Mouse (Mus musculus): Measurements from ENCODE around the gene Mettl8. TPM values are rescaled to one million over a fixed set of nuclear protein-coding genes. Genes with fewer than 3 reads are reported as not detected.

The Mettl8 gene
- polyA plus RNA-seq, 1 experiment from 2014 or later = 14.9 TPM

DNA sequence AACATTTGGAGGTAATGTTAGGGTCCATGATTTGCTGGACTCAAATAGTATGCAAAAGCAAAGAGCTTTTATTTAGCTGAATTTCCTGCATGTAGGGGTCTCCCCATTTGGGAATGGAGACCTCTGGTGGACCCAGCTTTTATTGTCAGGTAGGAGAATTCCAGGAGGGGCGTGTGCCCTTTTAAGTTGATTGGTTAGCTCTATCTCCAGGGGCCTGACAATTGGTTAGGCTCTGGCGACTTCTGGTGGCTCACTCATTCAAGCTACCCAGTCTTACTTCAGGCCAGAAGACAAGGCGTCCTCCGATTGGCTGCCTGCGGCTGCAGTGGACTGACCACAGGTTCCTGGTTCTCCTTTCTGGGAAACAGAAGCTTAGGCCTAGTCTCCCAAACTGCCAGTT lies 28.6 kb downstream of the Mettl8 start:
- ATAC-seq (replicated peaks; ENCODE audit: low FRiP score, low TSS enrichment, low read depth) (peak; percentile 66; the same call in 1 of the 2 replicates), DNase-seq (ENCODE audit: low spot score) (no peak)
- Histone ChIP-seq H3K36me3 (ENCODE audit: control insufficient read depth, insufficient read depth, low read length) (no peaks in the 10 kb centered on the region), H3K9ac (ENCODE audit: low read length) (no peak overlapping the region), H3K9me3 (ENCODE audit: control insufficient read depth, low read length) (no peaks in the 10 kb centered on the region), H3K27me3 (replicated peaks; ENCODE audit: control insufficient read depth, insufficient read depth, low read length) (no peaks in the 10 kb centered on the region), H3K4me2 (ENCODE audit: low read length) (no peak overlapping the region), H3K27ac (ENCODE audit: low read depth) (no peak overlapping the region), H3K4me3 (ENCODE audit: low read depth, low read length) (no peak overlapping the region), H3K4me1 (replicated peaks; ENCODE audit: control insufficient read depth, insufficient read depth, low read length) (no peaks in the 10 kb centered on the region; the same call in 1 of the 2 replicates)
- 44% methylated on average over 5 of the region's 5 CpGs for WGBS

DNA sequence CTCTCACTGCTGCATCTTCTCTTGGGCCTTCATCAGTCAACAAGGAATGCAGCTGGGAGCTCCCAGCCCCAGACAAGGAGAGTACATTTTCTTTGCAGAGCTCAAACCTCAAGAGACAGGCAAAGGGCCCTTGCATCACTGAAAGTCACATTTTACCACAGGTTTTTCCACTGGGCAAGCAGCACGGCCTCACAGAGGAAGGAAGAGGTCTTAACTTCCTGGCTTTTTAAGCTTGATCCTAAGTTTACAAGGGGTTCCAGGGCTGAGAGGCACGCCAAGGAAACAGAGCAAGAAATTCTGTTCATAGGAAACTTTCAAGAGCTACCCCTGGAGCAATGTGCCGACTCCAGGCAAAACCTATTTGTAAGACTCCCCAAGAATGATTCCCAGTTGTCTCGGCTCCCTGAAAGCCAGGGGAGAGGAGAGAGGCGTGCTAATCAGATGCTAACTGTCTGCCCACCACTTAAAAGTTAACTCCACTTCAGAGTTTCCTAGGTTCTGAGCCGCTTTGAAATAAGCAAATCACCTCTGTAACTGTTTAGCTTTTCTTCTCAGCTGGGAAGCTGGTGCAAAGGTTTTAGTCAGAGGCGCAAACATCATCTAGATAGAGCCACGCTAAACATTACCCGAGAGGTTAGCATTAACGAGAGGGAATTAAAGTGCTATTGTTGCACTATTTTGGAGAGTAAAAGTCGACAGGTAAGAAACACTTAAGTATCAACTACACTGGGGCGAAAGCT lies 29.6 kb downstream of the Mettl8 start:
- Histone ChIP-seq H3K4me2 (ENCODE audit: low read length) (no peak overlapping the region), H3K27me3 (replicated peaks; ENCODE audit: control insufficient read depth, insufficient read depth, low read length) (no peaks in the 10 kb centered on the region), H3K9ac (ENCODE audit: low read length) (no peak overlapping the region), H3K9me3 (ENCODE audit: control insufficient read depth, low read length) (no peaks in the 10 kb centered on the region), H3K4me3 (ENCODE audit: low read depth, low read length) (no peak overlapping the region), H3K36me3 (ENCODE audit: control insufficient read depth, insufficient read depth, low read length) (no peaks in the 10 kb centered on the region), H3K4me1 (replicated peaks; ENCODE audit: control insufficient read depth, insufficient read depth, low read length) (no peaks in the 10 kb centered on the region; the same call in 1 of the 2 replicates), H3K27ac (ENCODE audit: low read depth) (no peak overlapping the region)
- 43% methylated on average over 12 of the region's 12 CpGs for WGBS
- ATAC-seq (replicated peaks; ENCODE audit: low FRiP score, low TSS enrichment, low read depth) = no peak
- no peak for DNase-seq (ENCODE audit: low spot score)

DNA sequence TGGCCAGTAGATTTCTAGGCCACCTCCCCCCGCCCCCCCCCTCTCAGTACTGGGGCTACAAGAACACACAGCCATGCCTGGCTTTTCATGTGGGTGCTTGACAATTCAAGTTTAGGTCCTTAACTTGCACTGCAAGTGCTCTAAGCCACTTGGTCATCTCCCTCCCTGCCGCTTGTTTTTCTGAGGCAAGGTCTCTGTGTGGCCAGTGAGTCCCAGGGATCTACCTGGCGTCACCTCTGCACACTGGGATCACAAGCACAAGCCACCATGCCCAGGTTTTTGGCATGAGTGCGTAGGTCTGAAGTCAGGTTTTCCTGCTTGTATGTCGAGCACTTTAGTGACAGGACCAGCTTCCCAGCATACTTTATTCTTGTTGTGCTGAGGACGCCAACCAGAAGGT lies 31.4 kb downstream of the Mettl8 start:
- no peaks in the 10 kb centered on the region for H3K27me3 ChIP-seq (replicated peaks; ENCODE audit: control insufficient read depth, insufficient read depth, low read length)
- no peak overlapping the region for H3K4me3 ChIP-seq (ENCODE audit: low read depth, low read length)
- H3K9ac ChIP-seq (ENCODE audit: low read length) = no peak overlapping the region
- no peak overlapping the region for H3K27ac ChIP-seq (ENCODE audit: low read depth)
- no peaks in the 10 kb centered on the region for H3K9me3 ChIP-seq (ENCODE audit: control insufficient read depth, low read length)
- H3K4me2 ChIP-seq (ENCODE audit: low read length) = no peak overlapping the region
- ATAC-seq (replicated peaks; ENCODE audit: low FRiP score, low TSS enrichment, low read depth) (no peak), DNase-seq (ENCODE audit: low spot score) (no peak)
- no peaks in the 10 kb centered on the region for H3K36me3 ChIP-seq (ENCODE audit: control insufficient read depth, insufficient read depth, low read length)
- 88% methylated on average over 6 of the region's 6 CpGs for WGBS
- no peaks in the 10 kb centered on the region; the same call in 1 of the 2 replicates for H3K4me1 ChIP-seq (replicated peaks; ENCODE audit: control insufficient read depth, insufficient read depth, low read length)

DNA sequence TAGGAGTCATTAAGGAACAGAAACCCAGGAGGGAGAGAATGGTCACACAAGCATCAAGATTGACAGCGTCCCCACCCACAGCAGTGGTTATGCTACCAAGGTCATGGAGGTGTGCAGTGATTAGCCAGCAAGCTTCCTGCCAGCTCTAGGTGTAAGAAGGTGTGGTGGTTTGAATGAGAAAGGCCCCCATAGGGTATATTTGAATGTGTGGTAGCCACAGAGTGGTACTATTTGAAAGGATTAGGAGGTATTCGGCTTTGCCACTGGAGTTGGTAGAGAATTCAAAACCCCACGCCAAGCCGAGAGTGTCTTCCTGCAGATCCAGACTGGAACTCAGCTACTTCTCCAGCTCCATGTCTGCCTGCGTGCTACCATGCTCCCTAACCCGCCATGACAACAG lies 32.4 kb downstream of the Mettl8 start:
- Histone ChIP-seq H3K9me3 (ENCODE audit: control insufficient read depth, low read length) (no peaks in the 10 kb centered on the region), H3K4me2 (ENCODE audit: low read length) (no peak overlapping the region), H3K9ac (ENCODE audit: low read length) (no peak overlapping the region), H3K4me1 (replicated peaks; ENCODE audit: control insufficient read depth, insufficient read depth, low read length) (no peaks in the 10 kb centered on the region; the same call in 1 of the 2 replicates), H3K36me3 (ENCODE audit: control insufficient read depth, insufficient read depth, low read length) (no peaks in the 10 kb centered on the region), H3K27ac (ENCODE audit: low read depth) (no peak overlapping the region), H3K4me3 (ENCODE audit: low read depth, low read length) (no peak overlapping the region), H3K27me3 (replicated peaks; ENCODE audit: control insufficient read depth, insufficient read depth, low read length) (no peaks in the 10 kb centered on the region)
- 97% methylated on average over 6 of the region's 6 CpGs for WGBS
- ATAC-seq (replicated peaks; ENCODE audit: low FRiP score, low TSS enrichment, low read depth) = no peak
- DNase-seq (ENCODE audit: low spot score) = no peak

DNA sequence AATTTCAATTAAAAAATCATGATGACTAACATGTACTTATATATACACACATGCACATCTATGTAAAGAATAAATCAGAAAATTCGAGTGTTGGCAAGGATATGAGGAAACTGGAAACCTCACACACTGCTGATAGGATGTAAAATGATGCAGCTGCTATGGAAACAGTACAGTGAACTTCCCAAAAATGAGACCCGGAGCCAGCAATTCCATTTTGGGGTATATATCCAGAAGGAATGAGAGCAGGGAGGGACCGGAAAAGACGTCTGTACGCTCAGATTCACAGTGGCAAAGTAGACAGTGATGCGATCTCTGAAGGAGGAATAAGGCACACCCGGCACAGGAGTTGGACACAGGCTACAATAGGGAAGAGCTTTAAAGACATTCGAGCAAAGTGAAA lies 34.7 kb downstream of the Mettl8 start:
- Histone ChIP-seq H3K27me3 (replicated peaks; ENCODE audit: control insufficient read depth, insufficient read depth, low read length) (no peaks in the 10 kb centered on the region), H3K4me1 (replicated peaks; ENCODE audit: control insufficient read depth, insufficient read depth, low read length) (no peaks in the 10 kb centered on the region; the same call in 1 of the 2 replicates), H3K4me2 (ENCODE audit: low read length) (no peak overlapping the region), H3K4me3 (ENCODE audit: low read depth, low read length) (no peak overlapping the region), H3K9me3 (ENCODE audit: control insufficient read depth, low read length) (no peaks in the 10 kb centered on the region), H3K36me3 (ENCODE audit: control insufficient read depth, insufficient read depth, low read length) (no peaks in the 10 kb centered on the region), H3K9ac (ENCODE audit: low read length) (no peak overlapping the region), H3K27ac (ENCODE audit: low read depth) (no peak overlapping the region)
- ATAC-seq (replicated peaks; ENCODE audit: low FRiP score, low TSS enrichment, low read depth) (no peak), DNase-seq (ENCODE audit: low spot score) (no peak)
- 90% methylated on average over 8 of the region's 8 CpGs for WGBS

DNA sequence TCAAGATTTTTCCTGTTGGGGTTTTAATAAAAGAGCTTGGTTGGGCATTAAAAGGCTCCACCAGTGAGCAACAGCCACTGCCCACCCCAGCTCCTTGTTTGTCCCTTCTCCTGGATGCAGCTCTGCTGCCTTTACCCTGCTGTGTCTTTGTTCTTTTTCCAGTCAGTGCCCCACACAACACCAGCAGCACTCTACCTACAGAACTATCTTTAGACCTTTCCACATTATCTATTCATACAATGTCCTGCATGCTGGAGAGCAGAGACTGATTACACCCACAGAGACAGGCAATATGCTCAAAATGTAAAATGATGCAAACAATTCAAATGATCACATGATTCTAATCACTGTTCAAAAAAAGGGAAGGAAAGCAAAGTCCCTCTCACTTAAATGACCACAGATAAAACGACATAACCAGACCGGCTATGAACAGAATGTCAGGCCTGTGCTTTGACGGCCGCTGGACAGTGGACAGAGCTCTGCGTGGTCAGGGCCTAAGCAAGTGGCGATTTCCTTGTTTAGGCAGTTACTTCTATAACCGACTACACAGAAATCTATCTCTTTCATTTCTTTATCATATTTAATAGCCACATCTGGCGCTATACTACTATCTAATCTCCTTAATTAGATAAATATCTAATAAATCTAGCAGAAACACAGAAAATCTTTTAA lies 35.5 kb downstream of the Mettl8 start:
- no peak for ATAC-seq (replicated peaks; ENCODE audit: low FRiP score, low TSS enrichment, low read depth)
- Histone ChIP-seq H3K4me2 (ENCODE audit: low read length) (no peak overlapping the region), H3K27ac (ENCODE audit: low read depth) (no peak overlapping the region), H3K36me3 (ENCODE audit: control insufficient read depth, insufficient read depth, low read length) (no peaks in the 10 kb centered on the region), H3K4me3 (ENCODE audit: low read depth, low read length) (no peak overlapping the region), H3K9ac (ENCODE audit: low read length) (no peak overlapping the region), H3K9me3 (ENCODE audit: control insufficient read depth, low read length) (no peaks in the 10 kb centered on the region), H3K27me3 (replicated peaks; ENCODE audit: control insufficient read depth, insufficient read depth, low read length) (no peaks in the 10 kb centered on the region), H3K4me1 (replicated peaks; ENCODE audit: control insufficient read depth, insufficient read depth, low read length) (no peaks in the 10 kb centered on the region)
- WGBS = 77% methylated on average over 8 of the region's 8 CpGs
- no peak for DNase-seq (ENCODE audit: low spot score)

DNA sequence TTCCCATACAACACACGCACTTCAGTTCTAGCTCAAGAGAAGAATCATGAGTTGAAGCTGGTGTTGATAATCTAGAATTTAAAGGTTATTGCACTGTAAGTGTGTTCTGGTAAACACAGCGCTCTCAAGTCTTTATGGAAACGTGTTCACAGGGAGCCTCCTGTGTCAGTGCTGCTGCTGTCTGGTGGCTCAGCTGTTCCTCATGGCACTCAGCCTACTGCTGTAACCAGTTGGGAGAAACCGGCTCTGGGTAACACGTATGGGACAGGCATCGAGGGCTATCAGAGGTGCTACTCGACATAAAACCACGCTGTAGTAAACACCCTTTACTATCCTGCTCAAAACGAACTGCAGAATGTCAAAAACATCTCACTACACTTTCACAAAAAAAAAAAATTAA lies 36.1 kb downstream of the Mettl8 start:
- Histone ChIP-seq H3K27ac (ENCODE audit: low read depth) (no peak overlapping the region), H3K27me3 (replicated peaks; ENCODE audit: control insufficient read depth, insufficient read depth, low read length) (no peaks in the 10 kb centered on the region), H3K36me3 (ENCODE audit: control insufficient read depth, insufficient read depth, low read length) (no peaks in the 10 kb centered on the region), H3K4me2 (ENCODE audit: low read length) (no peak overlapping the region), H3K4me3 (ENCODE audit: low read depth, low read length) (no peak overlapping the region), H3K4me1 (replicated peaks; ENCODE audit: control insufficient read depth, insufficient read depth, low read length) (no peaks in the 10 kb centered on the region), H3K9me3 (ENCODE audit: control insufficient read depth, low read length) (no peaks in the 10 kb centered on the region), H3K9ac (ENCODE audit: low read length) (no peak overlapping the region)
- ATAC-seq (replicated peaks; ENCODE audit: low FRiP score, low TSS enrichment, low read depth) (no peak), DNase-seq (ENCODE audit: low spot score) (no peak)
- 66% methylated on average over 9 of the region's 9 CpGs for WGBS

DNA sequence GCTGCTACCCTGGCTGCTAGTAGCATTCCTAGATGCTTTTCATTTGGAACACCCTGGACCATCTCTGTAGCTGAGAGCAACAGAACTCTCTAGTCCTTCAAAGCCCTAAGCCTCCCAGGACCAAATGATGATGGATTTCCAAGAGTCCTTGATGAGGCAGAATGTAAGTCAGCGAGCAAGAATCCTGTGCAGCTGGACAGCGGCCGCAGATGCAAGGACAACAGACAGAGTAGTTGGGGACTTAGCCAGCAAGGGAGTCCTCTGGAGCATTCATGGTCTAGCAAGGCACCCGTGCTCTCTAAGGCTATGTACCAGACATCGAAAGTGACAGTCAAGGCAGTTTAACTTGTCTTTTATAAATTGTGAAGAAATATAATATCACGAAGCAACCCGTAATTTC lies 41.9 kb downstream of the Mettl8 start:
- Histone ChIP-seq H3K27ac (ENCODE audit: low read depth) (no peak overlapping the region), H3K36me3 (ENCODE audit: control insufficient read depth, insufficient read depth, low read length) (no peaks in the 10 kb centered on the region), H3K27me3 (replicated peaks; ENCODE audit: control insufficient read depth, insufficient read depth, low read length) (no peaks in the 10 kb centered on the region), H3K4me2 (ENCODE audit: low read length) (no peak overlapping the region), H3K9me3 (ENCODE audit: control insufficient read depth, low read length) (no peaks in the 10 kb centered on the region), H3K4me1 (replicated peaks; ENCODE audit: control insufficient read depth, insufficient read depth, low read length) (no peaks in the 10 kb centered on the region), H3K9ac (ENCODE audit: low read length) (no peak overlapping the region), H3K4me3 (ENCODE audit: low read depth, low read length) (no peak overlapping the region)
- no peak for DNase-seq (ENCODE audit: low spot score)
- WGBS = 91% methylated on average over 7 of the region's 7 CpGs
- ATAC-seq (replicated peaks; ENCODE audit: low FRiP score, low TSS enrichment, low read depth) = no peak

DNA sequence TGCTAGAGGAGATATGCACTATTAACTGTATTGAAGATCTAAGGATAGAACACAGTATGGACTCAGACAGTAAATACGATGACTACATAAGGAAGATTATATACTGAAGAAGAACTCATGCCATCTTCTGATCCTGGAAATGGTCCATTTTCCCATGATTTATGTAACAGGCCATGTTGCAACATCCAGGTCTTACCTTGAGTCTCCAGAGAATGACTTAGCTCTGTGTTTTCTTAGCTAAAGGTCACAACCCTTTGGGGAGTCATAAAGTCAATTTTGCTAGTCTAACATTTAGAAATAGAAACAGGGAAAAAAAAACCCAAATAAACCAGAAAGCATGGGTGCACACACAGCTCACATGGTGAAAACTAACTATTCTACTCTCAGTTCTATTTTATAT lies 43.6 kb downstream of the Mettl8 start:
- no peak overlapping the region for H3K9ac ChIP-seq (ENCODE audit: low read length)
- no peak overlapping the region for H3K4me2 ChIP-seq (ENCODE audit: low read length)
- no peak overlapping the region for H3K27ac ChIP-seq (ENCODE audit: low read depth)
- DNase-seq (ENCODE audit: low spot score) (no peak), ATAC-seq (replicated peaks; ENCODE audit: low FRiP score, low TSS enrichment, low read depth) (no peak)
- 95% methylated on average over 1 of the region's 1 CpGs for WGBS
- no peaks in the 10 kb centered on the region for H3K4me1 ChIP-seq (replicated peaks; ENCODE audit: control insufficient read depth, insufficient read depth, low read length)
- H3K27me3 ChIP-seq (replicated peaks; ENCODE audit: control insufficient read depth, insufficient read depth, low read length) = no peaks in the 10 kb centered on the region
- H3K4me3 ChIP-seq (ENCODE audit: low read depth, low read length) = no peak overlapping the region
- no peaks in the 10 kb centered on the region for H3K36me3 ChIP-seq (ENCODE audit: control insufficient read depth, insufficient read depth, low read length)
- H3K9me3 ChIP-seq (ENCODE audit: control insufficient read depth, low read length) = no peaks in the 10 kb centered on the region
